Mouse (Mus musculus) midbrain, embryonic 14.5 days (tissue): Measurements from ENCODE around the gene Elavl2. TPM values are rescaled to one million over a fixed set of nuclear protein-coding genes. Genes with fewer than 3 reads are reported as not detected.

Source experiments
- ATAC-seq: fragments of 200-750 bp; cut with Nextera tagmentation; 2 replicates; pipeline ENCODE4 v1.8.0; 2017; ENCODE audit warnings: moderate number of reproducible peaks, moderate library complexity; ENCODE audit not compliant: low FRiP score, low TSS enrichment
- DNase-seq: peaks from one replicate; pipeline ENCODE4 v3.0.0-alpha.2; 2015
- H3K27ac ChIP-seq: fragments of 300-500 bp; sonication (generic); replicated peaks from 2 replicates; pipeline ENCODE4 v1.5.1; 2014; ENCODE audit warnings: mild to moderate bottlenecking, low read depth, low read length, moderate library complexity
- H3K27me3 ChIP-seq: fragments of 300-500 bp; sonication (generic); 2 replicates; pipeline ENCODE4 v1.6.1; 2014; ENCODE audit warnings: low read length, control low read depth, mixed read lengths; ENCODE audit not compliant: control insufficient read depth, insufficient read depth
- H3K36me3 ChIP-seq: fragments of 300-500 bp; sonication (generic); 2 replicates; pipeline ENCODE4 v1.6.1; 2014; ENCODE audit warnings: low read length, control low read depth; ENCODE audit not compliant: control insufficient read depth, insufficient read depth
- H3K4me1 ChIP-seq: fragments of 300-500 bp; sonication (generic); 2 replicates; pipeline ENCODE4 v1.6.1; 2014; ENCODE audit warnings: mild to moderate bottlenecking, antibody characterized with exemption, low read length, control low read depth; ENCODE audit not compliant: control insufficient read depth, insufficient read depth
- H3K4me2 ChIP-seq: fragments of 300-500 bp; sonication (generic); 2 replicates; pipeline ENCODE4 v1.6.1; 2014; ENCODE audit warnings: mild to moderate bottlenecking, low read length, moderate library complexity
- H3K4me3 ChIP-seq: fragments of 300-500 bp; sonication (generic); replicated peaks from 2 replicates; pipeline ENCODE4 v1.5.1; 2014; ENCODE audit warnings: low read depth, low read length
- H3K9ac ChIP-seq: fragments of 300-500 bp; sonication (generic); replicated peaks from 2 replicates; pipeline ENCODE4 v1.6.1; 2014; ENCODE audit warnings: mild to moderate bottlenecking, low read length, moderate library complexity
- H3K9me3 ChIP-seq: fragments of 300-500 bp; sonication (generic); 2 replicates; pipeline ENCODE4 v1.6.1; 2016; ENCODE audit warnings: low read length, control low read depth, mixed read lengths; ENCODE audit not compliant: control insufficient read depth
- WGBS: fragments of 180-500 bp; shearing (Covaris S2); extraction: QIAGEN DNeasy Blood & Tissue Kit; methylation state at CpG from one replicate; pipeline ENCODE4 v1.1.7; 2014; 5-methylcytosine and 5-hydroxymethylcytosine counted together
- polyA plus RNA-seq: library from polyadenylated mRNA; unstranded; fragments of >200 nt; fragmentation: Nextera tagmentation; extraction: Ambion mirVana; gene quantifications from 2 replicates; pipeline ENCODE4 v1.2.1, GENCODE M21; 2014

The Elavl2 gene
- polyA plus RNA-seq, 1 experiment from 2014 or later: 171 TPM

DNA sequence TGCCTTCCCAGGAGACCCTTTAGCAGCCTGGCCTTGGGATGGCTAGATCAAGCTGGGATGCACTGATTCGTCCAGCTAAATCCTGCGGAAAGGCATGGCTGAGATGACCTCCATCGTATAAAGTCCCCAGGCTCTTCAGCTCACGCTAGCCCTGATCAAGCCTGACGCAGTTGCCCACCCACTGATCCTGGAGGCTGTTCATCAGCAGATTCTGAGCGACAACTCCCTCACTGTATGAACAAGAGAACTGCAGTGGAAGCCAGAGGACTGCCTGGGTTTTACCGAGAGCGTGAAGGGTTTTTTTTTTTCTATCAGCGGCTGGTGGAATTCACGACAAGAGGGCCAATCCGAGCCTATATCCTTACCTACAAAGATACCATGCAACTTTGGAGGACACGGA is 35.3 kb downstream of the Elavl2 start:
- ATAC-seq (no peak), DNase-seq (no peak)
- Histone ChIP-seq H3K9ac (no peak overlapping the region), H3K4me2 (no peak overlapping the region), H3K36me3 (peaks cover 11% of the 10 kb centered on the region; the same call in 1 of the 2 replicates), H3K4me1 (peaks cover 21% of the 10 kb centered on the region; the same call in 1 of the 2 replicates), H3K9me3 (no peaks in the 10 kb centered on the region), H3K4me3 (no peak overlapping the region), H3K27me3 (no peaks in the 10 kb centered on the region), H3K27ac (no peak overlapping the region)
- WGBS: 74% methylated on average over 12 of the region's 12 CpGs

- Histone ChIP-seq H3K9ac (no peak overlapping the region), H3K36me3 (peaks cover 11% of the 10 kb centered on the region; the same call in 1 of the 2 replicates), H3K9me3 (no peaks in the 10 kb centered on the region), H3K4me2 (no peak overlapping the region), H3K4me3 (no peak overlapping the region), H3K4me1 (peaks cover 14% of the 10 kb centered on the region; the same call in 1 of the 2 replicates), H3K27me3 (no peaks in the 10 kb centered on the region), H3K27ac (no peak overlapping the region)
- DNase-seq (no peak), ATAC-seq (no peak)
- 49% methylated on average over 4 of the region's 4 CpGs for WGBS
Observed at GRCm38 (mm10) chr4:91363963-91364362, 36.6 kb downstream of the Elavl2 start.

DNA sequence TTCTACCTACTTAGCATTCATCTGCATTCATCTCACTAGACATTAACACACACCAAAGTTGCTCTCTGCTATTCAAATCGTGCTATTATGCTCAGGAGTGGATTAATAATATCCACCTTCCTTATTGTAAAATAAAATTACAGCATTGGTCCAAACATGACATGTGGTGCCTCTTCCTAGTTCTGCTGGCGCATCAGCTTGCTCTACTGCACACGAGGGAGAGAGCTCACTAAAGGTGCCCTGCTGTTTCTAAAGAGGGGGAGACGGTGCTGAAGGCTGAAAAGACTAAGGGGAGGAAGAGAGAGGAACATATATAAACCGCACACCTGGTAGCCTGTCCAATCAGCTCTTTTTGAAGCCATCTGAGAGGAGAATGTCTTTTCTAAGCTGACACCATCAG is 38.1 kb downstream of the Elavl2 start:
- H3K27me3 ChIP-seq: no peaks in the 10 kb centered on the region
- ATAC-seq (no peak), DNase-seq (no peak)
- H3K4me3 ChIP-seq: no peak overlapping the region
- 0 out of 2 replicates have a peak, but pooled peaks cover 12% of the 10 kb centered on the region for H3K4me1 ChIP-seq
- H3K9me3 ChIP-seq: no peaks in the 10 kb centered on the region
- H3K4me2 ChIP-seq: no peak overlapping the region
- H3K27ac ChIP-seq: no peak overlapping the region
- WGBS: 25% methylated on average over 5 of the region's 5 CpGs
- H3K9ac ChIP-seq: no peak overlapping the region
- peaks cover 11% of the 10 kb centered on the region; the same call in 1 of the 2 replicates for H3K36me3 ChIP-seq

GRCm38 (mm10) chr4:91353138-91353537 is 47.4 kb downstream of the Elavl2 start:
- no peak for DNase-seq
- H3K4me2 ChIP-seq: no peak overlapping the region
- no peak overlapping the region for H3K27ac ChIP-seq

GRCm38 (mm10) chr4:91349579-91349978 is 51.0 kb downstream of the Elavl2 start:
- no peak overlapping the region for H3K4me2 ChIP-seq
- no peak for DNase-seq

More at GRCm38 (mm10) chr4:91353138-91353537, 47.4 kb downstream of the Elavl2 start:
- WGBS: 72% methylated on average over 9 of the region's 9 CpGs
- no peak overlapping the region for H3K9ac ChIP-seq
- H3K27me3 ChIP-seq: no peaks in the 10 kb centered on the region
- no peak for ATAC-seq
- no peaks in the 10 kb centered on the region for H3K9me3 ChIP-seq
- H3K4me1 ChIP-seq: 0 out of 2 replicates have a peak, but pooled peaks cover 5% of the 10 kb centered on the region
- no peak overlapping the region for H3K4me3 ChIP-seq
- H3K36me3 ChIP-seq: peaks cover 3% of the 10 kb centered on the region; the same call in 1 of the 2 replicates

DNA sequence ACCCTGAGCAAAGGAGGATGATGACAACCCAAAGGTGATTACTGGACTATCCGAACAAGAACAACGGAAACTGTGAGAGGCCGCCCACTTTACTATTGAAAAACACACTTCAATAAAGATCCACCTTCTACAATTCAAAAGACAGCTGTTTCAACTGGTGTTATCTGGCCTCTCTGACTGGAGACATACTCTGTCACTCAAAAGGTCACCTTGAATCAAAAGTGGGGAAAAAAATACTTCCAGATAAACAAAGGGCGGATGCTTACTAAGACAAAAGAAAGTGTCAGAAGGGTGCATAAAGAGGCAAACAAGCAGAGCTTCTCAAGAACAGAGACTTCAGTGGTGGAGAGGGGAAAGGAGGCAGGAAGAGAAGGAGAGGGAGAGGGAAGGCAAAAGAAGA is 66.4 kb downstream of the Elavl2 start:
- ATAC-seq (no peak), DNase-seq (no peak)
- H3K9me3 ChIP-seq: no peaks in the 10 kb centered on the region
- no peak overlapping the region for H3K4me2 ChIP-seq
- H3K36me3 ChIP-seq: 0 out of 2 replicates have a peak, but pooled peaks cover 5% of the 10 kb centered on the region
- no peak overlapping the region for H3K4me3 ChIP-seq
- H3K27ac ChIP-seq: no peak overlapping the region
- H3K4me1 ChIP-seq: 0 out of 2 replicates have a peak, but pooled peaks cover 5% of the 10 kb centered on the region
- H3K27me3 ChIP-seq: no peaks in the 10 kb centered on the region
- no peak overlapping the region for H3K9ac ChIP-seq
- WGBS: 90% methylated on average over 4 of the region's 4 CpGs

More at GRCm38 (mm10) chr4:91349579-91349978, 51.0 kb downstream of the Elavl2 start:
- Histone ChIP-seq H3K27me3 (no peaks in the 10 kb centered on the region), H3K4me1 (peaks cover 3% of the 10 kb centered on the region; the same call in 1 of the 2 replicates), H3K36me3 (no peaks in the 10 kb centered on the region), H3K9ac (no peak overlapping the region), H3K9me3 (no peaks in the 10 kb centered on the region), H3K4me3 (no peak overlapping the region), H3K27ac (no peak overlapping the region)
- ATAC-seq: no peak
- 92% methylated on average over 5 of the region's 5 CpGs for WGBS

- H3K27me3 ChIP-seq: no peaks in the 10 kb centered on the region
- no peak overlapping the region for H3K9ac ChIP-seq
- no peak overlapping the region for H3K27ac ChIP-seq
- no peak for ATAC-seq
- WGBS: 93% methylated on average over 1 of the region's 1 CpGs
- peaks cover 17% of the 10 kb centered on the region for H3K36me3 ChIP-seq
- no peak overlapping the region for H3K4me2 ChIP-seq
- H3K9me3 ChIP-seq: no peaks in the 10 kb centered on the region
- H3K4me3 ChIP-seq: no peak overlapping the region
- H3K4me1 ChIP-seq: peaks cover 11% of the 10 kb centered on the region; the same call in 1 of the 2 replicates
- no peak for DNase-seq
Observed at GRCm38 (mm10) chr4:91310801-91311200, 89.8 kb downstream of the Elavl2 start.

DNA sequence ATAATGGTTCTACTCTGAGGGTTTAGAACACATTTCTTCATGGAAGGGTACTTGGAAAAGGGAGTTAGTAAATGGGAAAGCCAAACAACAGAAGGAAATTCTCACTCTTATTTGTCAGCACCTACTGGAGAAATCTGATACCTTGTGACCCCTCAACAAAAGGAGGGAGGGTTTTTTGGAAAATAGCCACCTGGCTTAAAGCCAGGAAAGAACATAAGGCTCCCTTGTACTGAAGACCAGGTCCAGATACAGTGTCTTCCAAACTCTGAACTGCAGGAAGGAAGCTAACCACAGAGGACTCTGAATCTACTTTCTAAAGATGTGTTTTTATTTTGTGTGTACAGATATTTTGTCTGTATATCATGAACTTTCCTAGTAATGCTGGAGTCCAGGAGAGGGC is 102.9 kb downstream of the Elavl2 start:
- Histone ChIP-seq H3K27ac (no peak overlapping the region), H3K4me2 (no peak overlapping the region), H3K4me3 (no peak overlapping the region), H3K27me3 (no peaks in the 10 kb centered on the region), H3K4me1 (no peaks in the 10 kb centered on the region), H3K36me3 (peaks cover 16% of the 10 kb centered on the region), H3K9ac (no peak overlapping the region), H3K9me3 (no peaks in the 10 kb centered on the region)
- DNase-seq (peak; percentile 16), ATAC-seq (no peak)

GRCm38 (mm10) chr4:91295317-91295716 is 105.3 kb downstream of the Elavl2 start:
- H3K4me2 ChIP-seq: no peak overlapping the region
- H3K9ac ChIP-seq: no peak overlapping the region
- no peak overlapping the region for H3K27ac ChIP-seq
- no peak overlapping the region for H3K4me3 ChIP-seq
- peaks cover 10% of the 10 kb centered on the region for H3K36me3 ChIP-seq
- H3K9me3 ChIP-seq: no peaks in the 10 kb centered on the region
- no peaks in the 10 kb centered on the region for H3K27me3 ChIP-seq
- ATAC-seq: no peak
- no peak for DNase-seq
- peaks cover 9% of the 10 kb centered on the region; the same call in 1 of the 2 replicates for H3K4me1 ChIP-seq
- 78% methylated on average over 4 of the region's 4 CpGs for WGBS
